Mouse (Mus musculus) myocyte (in vitro differentiated cells): ENCODE results near the gene Kank2.

ENCODE experiments used
- CEBPB ChIP-seq: IDR thresholded peaks from 2 replicates; pipeline ENCODE4 v1.6.1; 2011; ENCODE audit warnings: mild to moderate bottlenecking, moderate library complexity; ENCODE audit not compliant: poor library complexity, insufficient read depth, severe bottlenecking
- E2F4 ChIP-seq: IDR thresholded peaks from one replicate; pipeline ENCODE4 v1.6.1; 2011; ENCODE audit warnings: mild to moderate bottlenecking, control low read depth, moderate library complexity; ENCODE audit not compliant: insufficient read depth
- MAX ChIP-seq: IDR thresholded peaks from one replicate; pipeline ENCODE4 v1.6.1; 2011; ENCODE audit warnings: low read depth, mild to moderate bottlenecking, control low read depth
- MYOD1 ChIP-seq, 3 experiments: IDR thresholded peaks; one replicate each; pipeline ENCODE4 v1.6.1; 2011; ENCODE audit warnings: control low read depth in 2 of 3, low read depth in 2 of 3, mild to moderate bottlenecking in 2 of 3, moderate library complexity in 1 of 3; ENCODE audit not compliant: insufficient read length in 2 of 3, control insufficient read depth in 1 of 3
- POLR2A ChIP-seq: IDR thresholded peaks from one replicate; pipeline ENCODE4 v1.6.1; 2011; ENCODE audit warnings: low read depth, mild to moderate bottlenecking, control low read depth, moderate library complexity; ENCODE audit not compliant: insufficient read length
- SRF ChIP-seq: IDR thresholded peaks from one replicate; pipeline ENCODE4 v1.6.1; 2011; ENCODE audit warnings: low read depth; ENCODE audit not compliant: control insufficient read depth, insufficient read length

GRCm38 (mm10) chr9:21768511-21769411 is 29.8 kb downstream of the Kank2 start:
- TF ChIP-seq MAX: no peak
- no peak for TF ChIP-seq POLR2A
- no peak for TF ChIP-seq CEBPB
- no peak for TF ChIP-seq MYOD1 (IDR thresholded peaks at IDR 0.05; ENCODE audit: control insufficient read depth in 1 of 3, insufficient read length in 2 of 3, low read depth in 2 of 3)
- no peak for TF ChIP-seq E2F4
- no peak for TF ChIP-seq SRF
